Mouse (Mus musculus): ENCODE measurements around the gene Pgap3. TPM values are rescaled to one million over a fixed set of nuclear protein-coding genes. Genes with fewer than 3 reads are reported as not detected.

The Pgap3 gene
- polyA plus RNA-seq, 1 experiment from 2014 or later = 13.0 TPM

GRCm38 (mm10) chr11:98409341-98409822 lies 9.1 kb upstream of the Pgap3 start:
- H3K36me3 ChIP-seq = no peaks in the 10 kb centered on the region
- H3K9me3 ChIP-seq = no peaks in the 10 kb centered on the region
- peak overlapping the region; percentile 36 for H3K4me2 ChIP-seq
- peaks cover 23% of the 10 kb centered on the region for H3K4me1 ChIP-seq
- peak overlapping the region; percentile 71 for H3K27ac ChIP-seq
- no peak overlapping the region for H3K4me3 ChIP-seq (replicated peaks)
- H3K9ac ChIP-seq = no peak overlapping the region
- WGBS = 5% methylated on average over 10 of the region's 10 CpGs
- ATAC-seq (ENCODE audit: insufficient read depth, low FRiP score, low read depth) = 0 out of 2 replicates have a peak, but pooled peaks have one; percentile 29
- no peaks in the 10 kb centered on the region for H3K27me3 ChIP-seq (replicated peaks)

DNA sequence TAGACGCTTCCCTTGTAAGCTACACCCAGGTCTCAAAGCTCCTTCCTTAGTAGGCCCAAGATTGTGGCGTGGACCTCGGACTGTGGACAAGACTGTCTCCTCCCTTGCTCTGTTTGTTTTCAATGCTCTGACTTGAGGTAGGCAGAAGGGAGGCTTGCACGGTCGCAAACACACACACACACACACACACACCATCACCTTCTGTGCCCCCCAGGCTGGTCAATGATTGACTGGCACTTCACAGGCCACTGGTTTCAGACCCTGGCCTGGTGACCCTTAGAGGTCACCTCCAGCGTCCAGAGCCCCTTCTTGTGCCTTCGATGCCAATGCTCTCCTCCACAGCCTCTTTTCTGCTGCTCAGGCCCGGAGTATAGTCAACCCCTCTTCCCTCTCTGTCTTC lies 8.6 kb upstream of the Pgap3 start:
- Histone ChIP-seq H3K36me3 (no peaks in the 10 kb centered on the region), H3K4me1 (peaks cover 18% of the 10 kb centered on the region), H3K4me3 (replicated peaks) (no peak overlapping the region), H3K9ac (no peak overlapping the region), H3K27ac (peak overlapping the region; percentile 71), H3K9me3 (no peaks in the 10 kb centered on the region), H3K4me2 (peak overlapping the region; percentile 36), H3K27me3 (replicated peaks) (0 out of 2 replicates have a peak, but pooled peaks cover under 1% of the 10 kb centered on the region)
- WGBS = 51% methylated on average over 8 of the region's 8 CpGs
- no peak for ATAC-seq (ENCODE audit: insufficient read depth, low FRiP score, low read depth)

GRCm38 (mm10) chr11:98406621-98407020 lies 6.3 kb upstream of the Pgap3 start:
- Histone ChIP-seq H3K9ac (no peak overlapping the region), H3K9me3 (no peaks in the 10 kb centered on the region), H3K27ac (no peak overlapping the region), H3K4me3 (replicated peaks) (no peak overlapping the region), H3K27me3 (replicated peaks) (0 out of 2 replicates have a peak, but pooled peaks cover 4% of the 10 kb centered on the region), H3K4me2 (no peak overlapping the region), H3K36me3 (no peaks in the 10 kb centered on the region), H3K4me1 (peaks cover 8% of the 10 kb centered on the region)
- WGBS = 78% methylated on average over 6 of the region's 6 CpGs
- no peak for ATAC-seq (ENCODE audit: insufficient read depth, low FRiP score, low read depth)

DNA sequence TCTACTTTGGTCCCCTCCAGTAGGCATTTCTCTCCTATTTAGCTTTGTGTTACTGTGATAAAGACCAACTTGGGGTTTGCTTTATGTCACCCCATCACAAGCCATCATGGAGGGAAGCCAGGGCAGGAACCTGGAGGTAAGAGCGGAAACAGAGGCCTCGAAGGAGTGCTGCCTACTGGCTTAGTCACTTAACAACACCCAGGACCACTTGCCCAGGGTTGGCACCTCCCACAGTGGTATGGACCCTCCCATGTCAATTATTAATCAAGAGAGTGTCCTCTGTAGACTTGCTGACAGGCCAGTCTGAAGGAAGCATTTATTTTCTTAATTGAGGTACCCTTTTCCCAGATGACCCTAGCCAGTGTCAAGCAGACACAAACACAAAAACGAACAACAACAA lies 526 bp upstream of the Pgap3 start:
- peak; percentile 56; the same call in 1 of the 2 replicates for ATAC-seq (ENCODE audit: insufficient read depth, low FRiP score, low read depth)
- H3K4me1 ChIP-seq = peaks cover 11% of the 10 kb centered on the region
- 41% methylated on average over 3 of the region's 3 CpGs for WGBS
- H3K4me2 ChIP-seq = peak overlapping the region; percentile 71
- no peaks in the 10 kb centered on the region for H3K9me3 ChIP-seq
- H3K27ac ChIP-seq = peak overlapping the region; percentile 97
- H3K4me3 ChIP-seq (replicated peaks) = peak overlapping the region; percentile 74
- H3K27me3 ChIP-seq (replicated peaks) = 0 out of 2 replicates have a peak, but pooled peaks cover 4% of the 10 kb centered on the region
- no peaks in the 10 kb centered on the region for H3K36me3 ChIP-seq
- H3K9ac ChIP-seq = peak overlapping the region; percentile 34; the same call in 1 of the 2 replicates

DNA sequence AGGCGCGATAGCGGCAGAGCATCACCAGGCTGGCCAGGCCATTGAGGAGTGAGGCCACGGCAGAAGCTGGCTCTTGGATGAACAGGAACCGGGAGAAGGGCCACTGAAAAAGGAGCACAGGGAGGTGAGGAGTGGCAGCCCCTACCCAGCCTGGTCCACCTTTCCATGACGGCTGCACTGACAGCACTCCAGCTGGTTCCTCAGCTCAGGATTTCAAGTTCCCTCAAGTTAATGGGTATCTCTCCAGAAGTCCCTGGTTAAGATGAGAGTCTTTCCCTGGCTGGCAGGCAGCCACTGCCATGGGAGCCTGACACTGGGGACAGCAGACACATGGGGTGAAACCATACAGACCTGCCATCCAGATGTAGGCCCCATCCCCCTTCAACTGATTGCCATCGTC lies 2.3 kb downstream of the Pgap3 start:
- 88% methylated on average over 7 of the region's 7 CpGs for WGBS
- H3K4me3 ChIP-seq (replicated peaks) = no peak overlapping the region
- no peak overlapping the region for H3K27ac ChIP-seq
- H3K27me3 ChIP-seq (replicated peaks) = no peaks in the 10 kb centered on the region
- no peak overlapping the region for H3K4me2 ChIP-seq
- no peak overlapping the region for H3K9ac ChIP-seq
- H3K36me3 ChIP-seq = no peaks in the 10 kb centered on the region
- ATAC-seq (ENCODE audit: insufficient read depth, low FRiP score, low read depth) = no peak
- H3K9me3 ChIP-seq = no peaks in the 10 kb centered on the region
- H3K4me1 ChIP-seq = peaks cover 32% of the 10 kb centered on the region

DNA sequence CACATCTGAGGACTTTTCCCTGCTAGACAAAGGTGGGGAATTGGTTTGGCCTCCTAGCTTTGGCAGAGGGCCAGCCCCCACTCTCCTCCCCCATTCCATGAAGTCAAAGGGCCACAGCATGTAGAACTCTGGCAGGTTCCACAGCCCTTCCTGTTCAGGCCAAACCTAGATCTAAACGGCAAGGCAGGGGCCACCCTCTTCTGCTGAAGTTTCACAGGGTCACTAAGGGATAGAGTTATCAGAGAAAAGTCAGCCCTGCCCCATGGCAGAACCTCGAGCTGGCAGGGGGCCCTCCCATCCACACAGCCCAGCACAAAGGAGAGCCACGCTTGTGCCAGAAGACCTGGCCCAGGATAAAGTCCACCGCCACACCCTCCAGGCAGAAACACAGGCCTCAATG lies 5.2 kb downstream of the Pgap3 start:
- Histone ChIP-seq H3K4me1 (peaks cover 34% of the 10 kb centered on the region), H3K9ac (no peak overlapping the region), H3K4me3 (replicated peaks) (no peak overlapping the region), H3K4me2 (no peak overlapping the region), H3K27ac (peak overlapping the region; percentile 86), H3K27me3 (replicated peaks) (no peaks in the 10 kb centered on the region), H3K36me3 (no peaks in the 10 kb centered on the region), H3K9me3 (no peaks in the 10 kb centered on the region)
- peak; percentile 75 for ATAC-seq (ENCODE audit: insufficient read depth, low FRiP score, low read depth)
- 33% methylated on average over 4 of the region's 4 CpGs for WGBS

- ATAC-seq (ENCODE audit: insufficient read depth, low FRiP score, low read depth) = no peak
- H3K9ac ChIP-seq = no peak overlapping the region
- H3K4me1 ChIP-seq = peaks cover 32% of the 10 kb centered on the region
- H3K27me3 ChIP-seq (replicated peaks) = no peaks in the 10 kb centered on the region
- no peak overlapping the region for H3K4me2 ChIP-seq
- no peaks in the 10 kb centered on the region for H3K9me3 ChIP-seq
- 36% methylated on average over 6 of the region's 6 CpGs for WGBS
- peak overlapping the region; percentile 86 for H3K27ac ChIP-seq
- H3K36me3 ChIP-seq = no peaks in the 10 kb centered on the region
- H3K4me3 ChIP-seq (replicated peaks) = no peak overlapping the region
Observed at GRCm38 (mm10) chr11:98394301-98394700, 6.0 kb downstream of the Pgap3 start.

GRCm38 (mm10) chr11:98393317-98393716 lies 7.0 kb downstream of the Pgap3 start:
- peak overlapping the region; percentile 83 for H3K27ac ChIP-seq
- H3K4me3 ChIP-seq (replicated peaks) = no peak overlapping the region
- peaks cover 33% of the 10 kb centered on the region for H3K4me1 ChIP-seq
- 50% methylated on average over 6 of the region's 6 CpGs for WGBS
- peak; percentile 49 for ATAC-seq (ENCODE audit: insufficient read depth, low FRiP score, low read depth)
- H3K9me3 ChIP-seq = no peaks in the 10 kb centered on the region
- H3K27me3 ChIP-seq (replicated peaks) = 0 out of 2 replicates have a peak, but pooled peaks cover under 1% of the 10 kb centered on the region
- H3K9ac ChIP-seq = no peak overlapping the region
- no peaks in the 10 kb centered on the region for H3K36me3 ChIP-seq
- H3K4me2 ChIP-seq = no peak overlapping the region

GRCm38 (mm10) chr11:98392645-98393044 lies 7.6 kb downstream of the Pgap3 start:
- Histone ChIP-seq H3K4me1 (peaks cover 33% of the 10 kb centered on the region), H3K9ac (no peak overlapping the region)
- no peak for ATAC-seq (ENCODE audit: insufficient read depth, low FRiP score, low read depth)

GRCm38 (mm10) chr11:98392034-98392433 lies 8.3 kb downstream of the Pgap3 start:
- H3K4me2 ChIP-seq = no peak overlapping the region
- H3K27ac ChIP-seq = peak overlapping the region; percentile 83; the same call in 1 of the 2 replicates
- no peak overlapping the region for H3K9ac ChIP-seq
- H3K27me3 ChIP-seq (replicated peaks) = peaks cover 13% of the 10 kb centered on the region
- peak; percentile 8; the same call in 1 of the 2 replicates for ATAC-seq (ENCODE audit: insufficient read depth, low FRiP score, low read depth)
- no peak overlapping the region for H3K4me3 ChIP-seq (replicated peaks)
- no peaks in the 10 kb centered on the region for H3K9me3 ChIP-seq
- WGBS = 17% methylated on average over 8 of the region's 8 CpGs
- H3K4me1 ChIP-seq = peaks cover 33% of the 10 kb centered on the region
- H3K36me3 ChIP-seq = no peaks in the 10 kb centered on the region

More at GRCm38 (mm10) chr11:98392645-98393044, 7.6 kb downstream of the Pgap3 start:
- 55% methylated on average over 4 of the region's 4 CpGs for WGBS
- H3K4me3 ChIP-seq (replicated peaks) = no peak overlapping the region
- no peaks in the 10 kb centered on the region for H3K9me3 ChIP-seq
- H3K36me3 ChIP-seq = no peaks in the 10 kb centered on the region
- H3K27ac ChIP-seq = peak overlapping the region; percentile 83
- 0 out of 2 replicates have a peak overlapping the region, but pooled peaks have one; percentile 16 for H3K4me2 ChIP-seq
- peaks cover 7% of the 10 kb centered on the region for H3K27me3 ChIP-seq (replicated peaks)

DNA sequence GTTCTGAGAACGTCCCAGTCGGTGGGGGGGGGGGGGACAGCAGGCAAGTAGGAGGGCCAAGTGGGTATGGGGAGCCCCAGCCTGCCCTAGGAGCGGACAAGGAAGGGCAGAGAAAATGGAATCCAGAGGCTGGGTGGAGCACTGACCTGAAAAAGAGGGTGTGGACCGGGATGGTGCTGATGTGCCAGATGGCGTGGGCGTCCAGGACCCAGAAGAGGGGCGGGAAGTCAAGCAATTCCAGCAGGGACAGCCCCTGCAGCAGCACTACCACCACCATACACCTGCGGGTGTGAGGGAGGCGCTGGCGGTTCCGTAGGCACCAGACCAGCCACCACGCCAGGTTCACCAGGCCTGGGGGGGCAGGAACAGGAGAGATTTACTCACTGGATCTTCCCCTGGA lies 10.1 kb downstream of the Pgap3 start:
- Histone ChIP-seq H3K4me2 (no peak overlapping the region), H3K9ac (no peak overlapping the region), H3K27ac (no peak overlapping the region), H3K36me3 (no peaks in the 10 kb centered on the region), H3K9me3 (no peaks in the 10 kb centered on the region), H3K4me3 (replicated peaks) (no peak overlapping the region), H3K27me3 (replicated peaks) (peaks cover 28% of the 10 kb centered on the region), H3K4me1 (peaks cover 32% of the 10 kb centered on the region)
- 66% methylated on average over 12 of the region's 12 CpGs for WGBS
- no peak for ATAC-seq (ENCODE audit: insufficient read depth, low FRiP score, low read depth)

DNA sequence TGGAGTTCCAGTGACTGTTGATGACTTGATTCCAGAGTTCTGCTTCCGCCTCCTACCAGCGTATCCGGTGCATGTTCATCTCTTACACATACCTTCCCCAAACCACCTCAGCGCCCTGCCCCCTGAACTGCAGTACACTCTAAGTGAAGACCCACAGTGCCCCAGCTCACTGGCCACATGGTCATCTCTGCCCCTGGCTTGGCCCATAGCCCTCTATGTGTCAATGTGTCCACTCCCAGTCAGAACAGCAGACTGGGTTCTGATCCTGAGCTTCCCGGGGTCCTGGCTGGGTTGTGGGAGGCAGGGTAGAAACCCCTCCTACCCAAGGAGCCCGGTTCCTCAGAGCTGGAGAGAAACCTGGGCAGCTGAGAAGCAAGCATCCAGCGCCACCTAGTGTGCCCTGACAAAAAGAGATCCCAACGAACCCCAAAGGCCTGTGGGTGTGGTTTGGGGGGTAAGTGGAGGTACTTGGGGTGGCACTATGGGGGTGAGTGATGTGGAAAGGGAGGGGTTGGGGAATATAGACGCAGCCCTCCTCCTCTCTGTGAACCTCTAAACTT lies 11.0 kb downstream of the Pgap3 start:
- no peak for ATAC-seq (ENCODE audit: insufficient read depth, low FRiP score, low read depth)
- 30% methylated on average over 9 of the region's 9 CpGs for WGBS
- no peak overlapping the region for H3K4me3 ChIP-seq (replicated peaks)
- H3K9ac ChIP-seq = no peak overlapping the region
- peaks cover 36% of the 10 kb centered on the region for H3K27me3 ChIP-seq (replicated peaks)
- no peaks in the 10 kb centered on the region for H3K9me3 ChIP-seq
- no peaks in the 10 kb centered on the region for H3K36me3 ChIP-seq
- H3K4me2 ChIP-seq = no peak overlapping the region
- peaks cover 26% of the 10 kb centered on the region for H3K4me1 ChIP-seq
- H3K27ac ChIP-seq = no peak overlapping the region
